Mouse (Mus musculus) WW6 (cell line): Measurements from ENCODE around the gene Myo16.

ENCODE experiments used
- DNase-seq: peaks from one replicate; pipeline ENCODE4 v3.0.0-alpha.2; 2013; ENCODE audit warnings: low read depth, low spot score

Gene Myo16

DNA sequence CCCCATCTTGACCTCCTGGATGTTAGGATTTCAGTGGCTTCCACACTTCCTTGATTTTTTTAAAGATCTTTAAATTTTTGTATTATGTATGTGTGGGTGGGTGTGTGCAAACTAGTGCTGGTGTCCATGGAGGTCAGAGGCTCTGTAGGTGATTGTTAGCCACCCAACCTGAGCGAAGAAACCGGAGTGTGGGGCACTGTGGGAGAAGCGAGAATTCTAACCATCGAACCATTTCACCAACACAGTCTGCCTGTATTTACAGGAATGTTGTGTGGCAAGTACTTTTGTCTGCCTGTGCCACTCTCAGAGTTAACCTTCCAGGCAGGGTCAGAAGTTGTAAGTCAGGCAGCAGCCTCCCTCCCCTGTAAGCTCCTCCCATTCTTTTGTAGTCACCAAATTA lies 22.3 kb downstream of the Myo16 start:
- DNase-seq, result no peak

DNA sequence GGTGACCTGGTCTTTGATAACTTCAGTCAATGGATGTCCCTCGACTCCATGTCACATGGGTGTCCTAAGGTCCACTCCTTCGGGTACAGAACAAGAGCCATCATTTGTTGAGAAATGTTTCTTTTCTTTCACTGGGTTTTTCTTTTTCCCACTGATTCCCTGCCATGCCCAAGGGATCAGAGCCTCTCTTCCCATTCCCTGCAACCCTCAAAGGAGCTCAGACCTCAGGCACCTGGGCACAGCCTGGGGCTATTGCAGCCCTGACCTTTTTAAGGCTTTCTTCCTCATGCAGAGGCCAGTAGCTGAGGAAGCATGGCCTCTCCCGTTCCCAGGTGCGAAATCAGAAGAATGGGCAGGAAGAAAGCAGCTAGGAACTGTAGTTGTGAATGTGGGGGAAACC lies 23.4 kb downstream of the Myo16 start:
- DNase-seq, result no peak

DNA sequence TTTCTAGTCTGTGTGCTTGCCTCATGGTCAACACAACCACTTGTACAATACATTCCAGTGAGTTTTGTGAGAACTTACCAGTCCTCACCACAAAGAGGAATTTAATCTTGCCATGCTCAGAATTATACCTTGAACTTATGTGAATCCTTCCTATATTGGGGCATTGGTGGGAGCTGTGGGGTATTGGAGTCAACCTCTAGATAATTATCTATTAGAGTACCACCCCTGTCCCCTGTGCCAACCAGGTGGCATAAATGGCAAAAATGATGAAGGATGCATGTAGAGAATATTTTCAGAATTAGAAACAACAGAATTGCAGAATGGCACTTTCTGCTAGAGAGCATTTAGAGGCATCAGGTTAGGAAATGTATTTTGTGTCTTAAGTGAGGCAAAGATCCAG lies 25.3 kb downstream of the Myo16 start:
- DNase-seq, result no peak

DNA sequence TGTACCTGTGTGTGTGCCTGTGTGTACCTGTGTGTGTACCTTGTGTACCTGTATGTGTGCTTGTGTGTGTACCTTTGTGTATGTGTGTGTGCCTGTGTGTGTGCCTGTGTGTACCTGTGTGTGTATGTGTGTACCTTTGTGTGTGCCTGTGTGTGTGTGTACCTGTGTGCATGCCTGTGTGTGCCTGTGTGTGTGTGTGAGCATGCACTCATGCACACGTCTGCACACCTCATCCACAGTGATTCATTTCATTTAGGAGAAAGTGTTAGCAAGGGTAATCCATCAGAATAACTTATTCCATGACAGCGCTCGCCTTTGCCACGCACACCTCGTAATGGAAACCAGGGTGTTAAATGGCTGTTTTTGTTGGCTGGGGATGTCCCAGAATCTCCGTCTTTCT lies 36.9 kb downstream of the Myo16 start:
- DNase-seq, result no peak

DNA sequence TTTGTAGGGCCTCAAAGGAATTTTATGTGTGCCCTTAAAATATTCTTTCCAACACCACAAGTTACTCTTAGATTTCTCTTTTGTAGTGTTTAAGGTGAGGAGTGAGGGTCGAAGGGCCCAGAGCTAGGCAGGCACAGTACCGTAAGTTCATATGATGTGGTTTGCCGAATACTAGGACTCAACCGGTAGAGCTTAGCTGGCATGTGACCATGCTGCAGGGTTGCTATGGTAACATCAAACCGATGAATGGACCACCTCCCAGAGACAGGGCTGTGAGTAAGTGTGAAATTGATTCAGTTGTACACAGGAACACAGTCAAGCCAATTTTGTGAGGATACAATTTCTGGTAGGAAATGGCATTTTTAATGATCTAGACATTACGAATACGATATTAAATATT lies 44.5 kb downstream of the Myo16 start:
- no peak for DNase-seq

DNA sequence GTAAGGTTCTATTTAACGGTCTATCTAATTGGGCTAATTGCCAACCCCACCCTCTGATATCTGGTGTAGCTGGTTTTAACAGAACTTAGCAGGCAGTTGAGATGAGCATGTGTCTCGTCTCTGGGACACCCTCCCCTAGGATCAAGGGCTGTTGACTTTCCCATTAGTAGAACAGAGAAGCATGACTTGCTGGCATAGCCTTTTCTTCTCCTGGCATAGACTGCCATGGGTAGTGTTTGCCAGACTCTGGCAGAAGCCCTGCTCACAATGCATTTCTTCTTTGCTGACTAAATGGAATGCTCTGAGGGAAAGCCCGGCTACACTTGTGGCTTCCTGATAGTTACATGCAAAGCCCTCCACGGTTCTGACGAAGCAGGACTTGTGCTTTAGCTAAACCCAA lies 45.6 kb downstream of the Myo16 start:
- DNase-seq, result no peak

DNA sequence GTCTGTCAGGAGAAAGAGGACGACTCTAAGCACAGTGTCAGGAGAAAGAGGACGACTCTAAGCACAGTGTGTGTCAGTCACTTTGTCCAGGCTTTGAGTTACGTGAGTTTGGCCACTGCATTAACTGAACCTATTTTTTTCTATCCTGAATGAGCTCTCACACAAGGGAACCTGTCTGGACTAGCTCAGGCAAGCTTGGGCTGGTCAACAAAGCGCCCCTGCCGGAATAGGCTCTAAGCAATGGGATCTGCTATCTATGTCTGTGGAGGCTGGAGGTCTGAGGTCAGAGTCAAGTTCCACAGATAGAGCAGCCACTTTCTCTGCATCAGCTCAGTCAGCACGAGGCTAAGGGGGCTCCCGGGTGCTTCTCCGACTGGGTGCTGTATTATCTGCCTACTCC lies 46.3 kb downstream of the Myo16 start:
- no peak for DNase-seq

DNA sequence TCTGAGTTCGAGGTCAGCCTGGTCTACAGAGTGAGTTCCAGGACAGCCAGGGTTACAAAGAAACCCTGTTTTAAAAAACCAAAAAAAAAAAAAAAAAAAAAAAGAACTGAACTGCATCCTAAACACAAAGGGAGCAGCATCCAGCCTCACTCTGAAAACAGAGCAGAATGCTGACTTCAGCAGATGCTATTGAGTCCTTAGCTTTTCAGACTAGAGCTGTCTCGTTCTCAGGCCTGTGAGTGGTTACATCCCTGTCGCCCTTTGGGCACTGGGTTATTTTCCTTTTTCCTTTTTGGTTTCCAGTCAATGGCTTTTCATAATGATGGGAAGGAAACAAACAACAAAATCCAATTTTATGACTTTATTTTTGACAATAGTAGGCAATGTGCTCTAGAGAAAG lies 61.3 kb downstream of the Myo16 start:
- DNase-seq, result no peak

DNA sequence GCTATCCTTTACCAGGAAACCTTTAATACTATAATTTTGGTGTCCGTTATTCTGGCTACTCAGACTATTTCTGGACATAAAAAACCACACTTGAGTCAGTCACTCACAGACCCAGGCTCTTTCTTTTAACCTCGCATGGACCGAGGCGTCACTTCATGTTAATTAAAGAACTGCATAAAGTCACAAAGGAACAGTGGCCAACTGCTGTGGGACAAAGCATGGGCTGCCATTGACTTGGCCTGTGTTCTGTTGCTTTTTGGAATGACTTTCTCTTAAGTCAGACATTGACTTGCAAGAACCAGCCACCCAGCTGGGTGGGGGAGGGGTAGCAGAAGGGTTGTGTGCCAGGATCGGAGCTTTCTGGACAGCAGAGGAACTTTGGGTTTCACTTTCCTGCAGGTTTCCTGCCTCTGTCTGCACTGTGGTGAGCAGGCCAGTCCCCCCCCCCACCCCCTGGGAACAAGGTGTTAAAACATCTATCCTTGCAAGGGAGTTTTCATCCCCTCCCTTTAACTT lies 66.1 kb downstream of the Myo16 start:
- DNase-seq, result no peak

DNA sequence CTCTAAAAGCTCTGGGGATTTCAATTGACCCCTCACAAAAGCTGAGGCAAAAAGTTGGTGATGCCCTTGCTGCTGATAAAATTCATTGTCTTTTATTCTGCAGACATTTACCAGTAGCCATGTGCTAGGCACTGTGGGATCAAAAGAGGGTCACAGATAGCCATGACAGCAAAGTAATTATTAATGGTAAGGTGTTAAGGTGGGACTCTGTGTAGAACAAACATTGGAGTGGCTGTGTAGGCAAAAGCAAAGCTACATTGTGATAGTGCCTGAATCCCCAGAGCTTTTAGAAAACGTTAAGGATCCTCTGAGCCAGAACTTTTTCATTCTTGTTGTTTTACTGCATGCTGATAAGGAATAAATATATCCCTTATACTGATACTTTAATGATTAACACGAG lies 69.1 kb downstream of the Myo16 start:
- no peak for DNase-seq

DNA sequence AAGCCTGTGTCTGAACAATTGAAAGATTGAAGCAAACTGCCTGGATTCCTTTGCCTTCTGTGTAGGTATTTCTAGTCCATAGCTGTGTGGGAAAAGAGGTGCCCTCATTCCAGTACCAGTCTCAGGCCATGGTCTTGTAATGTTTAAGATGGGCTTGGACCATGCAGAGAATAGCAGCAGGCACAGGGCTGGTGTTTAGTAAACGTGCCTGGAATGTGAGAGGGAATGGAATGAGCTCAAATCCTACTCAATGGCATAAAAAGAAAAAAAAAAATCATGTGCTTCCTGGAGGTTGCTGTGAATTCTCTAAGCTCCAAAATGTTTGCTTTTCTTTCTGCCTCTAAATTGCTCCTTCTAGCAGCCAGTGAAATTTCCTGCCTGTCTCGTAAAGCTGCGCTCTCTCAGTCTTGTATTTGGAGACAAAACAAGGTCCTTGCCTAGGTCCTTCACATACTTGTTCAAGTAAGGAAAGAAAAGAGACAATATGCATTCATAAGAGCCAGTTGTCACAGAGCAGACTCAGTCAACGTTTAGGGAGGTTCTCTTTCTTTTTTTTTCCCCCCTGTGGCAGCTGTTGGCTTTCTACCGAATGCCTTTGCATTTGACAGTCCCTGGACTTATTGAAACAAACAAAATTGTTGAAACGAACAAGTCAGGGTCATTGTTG lies 70.0 kb downstream of the Myo16 start:
- no peak for DNase-seq

DNA sequence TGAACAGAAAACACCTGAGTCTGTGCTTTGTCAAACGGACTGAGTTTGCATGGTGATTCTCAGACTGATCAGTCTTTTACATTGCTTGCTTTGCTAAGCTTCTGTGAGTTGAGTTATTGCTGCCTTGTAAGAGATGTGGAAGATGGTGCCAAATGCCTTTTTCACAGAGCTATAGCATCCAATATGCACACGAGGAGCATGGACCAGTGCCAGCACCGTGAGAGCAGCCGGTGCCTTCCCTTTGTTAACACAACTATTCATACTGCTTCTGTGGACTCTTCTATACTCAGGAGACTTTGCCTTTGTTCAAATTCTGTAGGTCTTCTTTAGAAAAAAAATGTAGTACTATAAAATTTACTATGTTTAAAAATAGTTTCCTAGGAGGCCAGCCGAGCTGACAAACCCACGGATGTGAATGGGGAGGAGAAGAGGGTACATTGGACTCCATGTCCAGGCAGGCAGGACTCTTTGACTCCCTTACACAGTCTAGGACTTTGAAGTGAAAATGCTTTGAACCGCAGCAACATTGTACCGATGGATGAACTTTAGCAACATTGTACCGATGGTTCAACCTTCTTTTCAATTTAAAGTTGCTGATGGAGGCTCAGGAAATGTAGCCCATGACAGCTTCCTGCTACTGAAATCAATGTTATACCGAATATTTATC lies 70.7 kb downstream of the Myo16 start:
- no peak for DNase-seq

DNA sequence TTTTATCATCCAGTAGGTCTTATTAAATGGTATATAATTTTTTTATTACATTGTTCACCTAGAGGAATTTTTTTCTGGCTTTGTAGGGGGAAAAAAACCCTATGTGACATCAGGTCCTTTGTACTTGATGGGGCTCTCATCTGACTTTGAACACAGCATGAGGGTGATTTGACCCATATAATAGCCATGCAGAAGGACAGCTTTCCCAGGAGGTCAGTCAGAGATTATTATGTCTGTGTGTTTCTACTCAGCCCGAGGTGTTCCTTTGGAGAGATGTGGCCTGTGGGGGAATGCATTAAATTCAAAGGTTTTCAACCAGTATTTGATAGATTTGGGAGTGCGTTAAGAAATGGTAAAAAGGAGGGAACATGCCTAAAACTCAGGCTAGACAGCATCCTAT lies 71.3 kb downstream of the Myo16 start:
- no peak for DNase-seq

DNA sequence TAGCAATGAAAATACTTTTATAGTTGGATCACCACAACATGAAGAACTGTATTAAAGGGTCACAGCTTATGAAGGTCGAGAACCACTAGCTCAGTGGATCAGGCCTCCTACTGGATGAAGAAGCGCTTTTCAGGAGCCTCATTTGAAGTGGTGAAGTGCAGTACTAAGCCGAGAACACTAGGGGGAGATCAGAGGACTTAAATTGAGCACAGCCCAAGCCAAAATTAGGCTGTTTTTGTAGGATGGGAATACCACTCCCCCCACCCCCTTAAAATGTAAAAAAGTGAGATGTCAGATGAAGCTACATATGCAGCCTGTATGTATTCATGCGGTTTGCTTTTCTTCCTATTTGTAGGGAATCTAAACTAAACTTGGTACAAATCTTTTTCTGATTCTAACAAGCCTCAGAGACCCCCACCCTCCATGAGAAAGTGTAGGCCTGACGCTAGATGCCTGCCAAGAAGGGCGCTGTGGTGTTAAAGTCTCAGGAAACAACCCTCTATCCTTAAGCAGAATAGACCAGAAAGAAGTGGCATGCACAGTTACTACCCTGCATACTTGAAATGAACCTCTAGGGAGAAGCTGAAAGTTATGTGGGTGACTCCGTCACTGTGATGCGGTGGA lies 77.1 kb downstream of the Myo16 start:
- peak; percentile 42 for DNase-seq

DNA sequence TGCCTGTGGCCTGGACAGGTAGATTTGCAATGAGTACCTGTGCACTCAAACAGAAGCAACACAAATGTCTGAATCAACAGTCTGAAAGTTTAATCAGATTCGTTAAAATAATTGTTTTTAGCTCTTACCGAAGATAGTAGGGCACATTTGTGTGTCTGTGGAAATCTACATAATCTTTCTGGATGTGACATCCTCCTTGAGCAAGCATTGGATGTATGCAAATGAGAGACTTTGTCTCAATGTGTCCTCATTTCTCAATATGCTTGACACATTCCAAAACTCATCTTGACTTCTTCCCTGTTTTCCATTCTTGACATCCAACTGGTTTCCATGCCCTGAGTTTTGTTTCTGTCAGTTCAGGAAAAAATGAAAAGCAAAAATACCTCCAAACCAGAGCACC lies 80.8 kb downstream of the Myo16 start:
- no peak for DNase-seq

DNA sequence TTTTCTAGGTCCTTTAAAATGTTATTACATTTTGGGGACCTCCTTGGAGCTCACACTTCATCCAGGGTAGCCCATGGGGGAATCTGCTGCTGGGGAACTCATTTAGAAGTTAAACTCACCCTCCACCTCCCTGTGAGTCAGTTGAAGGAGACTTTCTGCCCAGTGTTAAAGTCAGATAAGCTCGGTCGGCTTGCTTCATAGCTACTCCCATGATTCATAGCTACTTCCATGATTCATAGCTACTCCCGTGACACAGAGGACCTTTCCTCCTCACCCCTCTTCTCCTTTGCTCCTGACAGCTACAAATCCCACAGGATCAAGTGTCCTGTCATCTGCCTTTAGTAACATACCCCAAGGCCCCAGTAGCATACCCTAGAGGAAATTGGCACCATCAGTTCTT lies 89.6 kb downstream of the Myo16 start:
- no peak for DNase-seq

DNA sequence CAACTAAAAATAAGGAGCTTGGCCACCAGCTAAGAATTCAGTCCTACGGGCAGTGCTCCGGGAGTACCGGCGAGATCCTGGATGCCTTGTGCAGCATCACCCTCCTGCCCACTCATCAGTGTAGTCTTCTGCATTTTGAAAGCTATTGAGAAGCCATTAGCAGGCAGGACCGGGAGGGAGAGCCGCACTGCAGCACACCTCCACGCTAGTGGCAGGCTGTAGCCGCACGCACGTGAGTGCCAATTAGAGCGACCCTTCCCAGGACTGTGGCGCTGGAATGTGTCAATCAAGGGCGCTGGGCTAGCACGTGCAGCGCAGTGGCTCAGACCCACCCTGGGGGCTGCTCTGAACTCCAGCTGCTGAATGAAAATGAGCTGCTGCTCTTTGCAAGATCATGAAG lies 95.4 kb downstream of the Myo16 start:
- DNase-seq, result no peak

DNA sequence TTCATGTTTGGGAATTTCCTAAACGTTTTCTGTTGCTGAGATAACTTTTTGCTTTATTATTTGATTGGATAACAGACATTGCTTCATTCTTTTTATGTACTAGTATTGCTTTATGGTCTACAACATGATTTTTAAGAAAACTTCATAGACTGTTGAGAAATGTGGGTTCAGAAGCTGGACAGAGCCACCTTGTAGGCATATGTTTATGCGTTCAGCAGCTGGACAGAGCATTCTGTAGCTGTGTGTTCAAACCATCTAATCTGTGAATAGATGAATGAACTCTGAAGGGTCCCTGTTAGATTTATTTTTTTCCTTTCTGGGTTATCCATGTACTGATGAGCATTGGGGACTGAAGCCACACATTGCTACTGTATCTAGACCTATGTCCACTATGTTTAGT lies 102.0 kb downstream of the Myo16 start:
- no peak for DNase-seq

DNA sequence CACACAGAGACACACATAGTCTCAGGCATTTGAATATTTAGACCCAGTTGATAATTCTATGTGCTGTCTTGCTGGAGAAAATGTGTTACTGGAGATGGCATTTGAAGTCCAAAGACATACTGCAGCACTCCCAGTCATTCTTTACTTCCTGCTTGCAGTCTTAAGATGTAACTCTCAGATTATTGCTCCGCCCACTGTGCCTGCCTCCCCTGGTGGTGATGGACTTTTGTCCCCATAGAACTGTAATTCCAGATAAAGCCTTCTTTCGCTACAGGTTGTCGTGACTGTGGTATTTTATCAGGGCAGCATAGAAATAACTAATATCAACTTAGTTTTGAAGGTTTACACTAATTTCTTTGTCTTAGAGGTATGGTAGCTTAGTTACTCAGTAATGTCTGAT lies 102.9 kb downstream of the Myo16 start:
- no peak for DNase-seq

DNA sequence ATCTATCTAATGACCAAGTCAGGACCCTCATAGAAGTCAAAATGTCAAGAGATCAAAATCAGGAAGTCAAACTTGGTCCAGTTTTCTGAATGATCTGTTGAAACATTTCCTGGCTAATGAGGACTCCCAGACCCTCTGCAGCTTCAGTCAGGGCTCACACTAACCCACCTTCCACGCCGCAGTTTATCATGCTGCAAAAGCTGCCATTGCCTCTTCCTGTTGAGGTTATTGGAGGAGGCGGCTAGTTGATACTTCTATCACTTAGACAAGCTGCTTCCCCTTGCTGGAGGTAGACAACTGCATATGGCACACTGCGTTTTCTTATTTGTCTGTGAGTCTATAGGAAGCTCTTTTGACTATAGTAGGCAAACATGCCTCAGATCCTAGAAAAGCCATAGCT lies 116.4 kb downstream of the Myo16 start:
- no peak for DNase-seq

DNA sequence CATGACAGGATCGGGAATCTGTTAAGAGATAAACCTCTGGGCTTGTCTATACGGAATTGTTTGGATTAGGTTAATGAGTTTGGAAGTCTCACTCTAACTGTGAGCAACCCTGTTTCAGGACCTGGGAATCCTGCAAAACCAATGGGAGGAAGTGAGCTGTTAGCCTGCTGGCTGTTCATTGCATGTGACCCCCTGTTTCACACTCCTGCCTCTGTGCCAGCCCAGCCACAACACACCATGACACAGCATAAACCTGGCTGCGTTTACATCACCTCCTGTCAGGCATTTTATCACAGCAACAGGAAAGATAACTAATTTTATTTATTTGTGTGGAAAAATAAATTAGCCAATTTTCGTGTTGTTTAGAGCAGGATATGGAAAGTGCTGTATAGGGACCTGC lies 138.9 kb downstream of the Myo16 start:
- no peak for DNase-seq

DNA sequence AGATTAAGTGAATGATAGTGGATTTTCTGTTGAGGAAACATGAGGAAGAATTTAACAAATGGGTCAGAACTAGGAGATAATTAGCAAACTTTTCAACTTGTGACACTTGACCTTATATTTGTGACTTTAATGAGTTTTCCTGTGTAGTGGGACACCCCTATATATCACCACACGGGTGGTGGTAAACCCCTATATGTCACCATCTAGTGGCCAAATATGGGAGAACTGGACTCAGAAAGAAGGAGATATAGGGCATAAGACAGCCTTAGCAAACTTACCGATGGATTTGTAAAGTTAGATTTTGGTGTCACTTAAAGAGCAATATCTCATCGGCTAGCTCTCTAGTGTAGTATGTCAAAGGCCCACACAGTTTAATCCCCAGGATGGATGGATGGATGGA lies 147.1 kb downstream of the Myo16 start:
- DNase-seq, result no peak

DNA sequence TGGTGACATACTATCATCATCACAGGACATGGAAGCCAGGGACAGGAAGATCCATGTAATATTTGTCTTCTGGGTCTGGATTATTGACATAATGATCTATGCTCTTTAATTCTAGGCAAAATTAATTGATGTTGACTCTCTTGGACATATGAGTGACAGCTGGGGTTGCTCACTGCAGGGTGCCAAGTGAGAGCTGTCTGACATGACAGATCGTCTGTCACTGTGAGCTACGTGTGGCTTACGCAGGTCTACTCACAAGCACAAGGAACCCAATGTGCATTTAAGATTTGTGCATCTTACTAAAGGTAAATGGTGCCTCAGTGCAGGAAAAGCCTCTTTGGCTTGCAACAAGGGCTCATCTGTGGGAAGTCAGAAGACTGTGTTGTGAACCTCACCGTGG lies 149.3 kb downstream of the Myo16 start:
- no peak for DNase-seq
